Comparison of ENCODE assay signal across 9 mouse cellular contexts in the genomic region with DNA sequence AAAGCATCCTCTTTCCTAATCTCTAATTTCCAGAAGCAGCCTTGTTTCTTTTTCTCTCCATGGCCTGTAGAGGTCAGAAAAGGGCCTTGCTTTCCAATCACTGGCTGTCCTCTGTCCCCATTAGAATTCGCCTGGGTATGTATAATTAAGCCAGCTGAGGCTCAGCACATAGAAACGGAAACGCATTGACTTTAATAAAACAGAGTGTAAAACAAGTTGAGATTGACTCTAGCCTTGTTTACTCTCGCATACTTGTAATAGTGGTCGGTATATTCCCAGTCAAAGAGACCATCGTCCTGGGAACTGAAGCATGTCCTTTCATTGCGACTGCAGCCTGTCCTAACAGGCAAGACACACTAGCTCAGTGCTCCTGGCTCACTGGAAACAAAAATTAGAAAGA.
DNase-seq lines count a peak whose midpoint lies in the region; ATAC-seq and TF ChIP-seq lines count a peak whose summit lies in the region.
"Had no signal": no experiment of that assay in that cellular context is flagged by ENCODE, and none has a peak within 500 bp of the region (broad histone marks: within the 10 kb centered on the region; RNA-seq: fewer than 3 reads in every experiment).

No protein-coding gene starts in this region.

- peak; percentile 55 for TF ChIP-seq CTCF in Patski (IDR thresholded peaks at IDR 0.05)

- H3K9me3 ChIP-seq in forebrain, embryonic 12.5 days, result no peaks in the 10 kb centered on the region
- H3K9me3 ChIP-seq: limb, embryonic 12.5 days had no signal

- H3K4me1 ChIP-seq in forebrain, embryonic 12.5 days, result peaks cover 10% of the 10 kb centered on the region; the same call in 1 of the 2 replicates
- H3K4me1 ChIP-seq: limb, embryonic 12.5 days had no signal

- peak overlapping the region; percentile 3; the same call in 1 of the 2 replicates for H3K4me2 ChIP-seq in forebrain, embryonic 12.5 days
- H3K4me2 ChIP-seq: limb, embryonic 12.5 days had no signal

- WGBS in forebrain, embryonic 12.5 days, result 28% methylated on average over 7 of the region's 7 CpGs

- CTCF ChIA-PET in Patski (lab: Charles Lee), result no interaction called here

- in situ Hi-C loops in Patski (cut with MboI; ENCODE audit: low pct_unique_long_range_greater_than_20kb), result loop anchor here (10.0 to 25.0 kb wide), 3 partner anchors 1455 to 1755 kb away; a partner anchor contains a TSS

- no peak overlapping the region for H3K27ac ChIP-seq in forebrain, embryonic 12.5 days
- H3K27ac ChIP-seq: limb, embryonic 12.5 days had no signal

- no peak overlapping the region for H3K4me3 ChIP-seq in forebrain, embryonic 12.5 days (replicated peaks)
- H3K4me3 ChIP-seq: limb, embryonic 12.5 days had no signal

- H3K9ac ChIP-seq in forebrain, embryonic 12.5 days, result no peak overlapping the region
- H3K9ac ChIP-seq: limb, embryonic 12.5 days had no signal

- POLR2A ChIA-PET in Patski (lab: Charles Lee), result no interaction called here

- no peaks in the 10 kb centered on the region for H3K36me3 ChIP-seq in forebrain, embryonic 12.5 days (replicated peaks)
- H3K36me3 ChIP-seq: limb, embryonic 12.5 days had no signal

- peak; percentile 15 for DNase-seq in kidney, adult 9 months
- DNase-seq in kidney, adult 18-20 months, result no peak
- DNase-seq in Patski (ENCODE audit: low read depth, low spot score), result no peak
- no peak for DNase-seq in thymus, postnatal 25 days
- no peak for DNase-seq in adrenal gland, postnatal 36 days
- DNase-seq in thymus, postnatal 4 days, result no peak

- no peak for ATAC-seq in Patski
- ATAC-seq in forebrain, embryonic 12.5 days (ENCODE audit: low FRiP score), result peak; percentile 70
- ATAC-seq in megakaryocyte progenitor cell, adult 5-6 weeks (replicated peaks; ENCODE audit: poor library complexity), result peak; percentile 60

- H3K27me3 ChIP-seq in Patski, result no peaks in the 10 kb centered on the region
- H3K27me3 ChIP-seq in forebrain, embryonic 12.5 days, result no peaks in the 10 kb centered on the region
- H3K27me3 ChIP-seq: limb, embryonic 12.5 days had no signal
